Mouse (Mus musculus) olfactory bulb, adult 2 months (tissue): ENCODE measurements around the gene Ankrd44.

ENCODE experiments used
- CTCF ChIP-seq: fragments of 200-500 bp; IDR thresholded peaks from 2 replicates; pipeline ENCODE4 v1.5.1; 2012; ENCODE audit warnings: low read depth, mild to moderate bottlenecking, low read length, moderate library complexity; ENCODE audit not compliant: insufficient read depth
- POLR2A ChIP-seq: fragments of 200-500 bp; IDR thresholded peaks from 2 replicates; pipeline ENCODE4 v1.6.1; 2012; ENCODE audit warnings: mild to moderate bottlenecking, low read depth, low read length, moderate library complexity; ENCODE audit not compliant: insufficient read depth

DNA sequence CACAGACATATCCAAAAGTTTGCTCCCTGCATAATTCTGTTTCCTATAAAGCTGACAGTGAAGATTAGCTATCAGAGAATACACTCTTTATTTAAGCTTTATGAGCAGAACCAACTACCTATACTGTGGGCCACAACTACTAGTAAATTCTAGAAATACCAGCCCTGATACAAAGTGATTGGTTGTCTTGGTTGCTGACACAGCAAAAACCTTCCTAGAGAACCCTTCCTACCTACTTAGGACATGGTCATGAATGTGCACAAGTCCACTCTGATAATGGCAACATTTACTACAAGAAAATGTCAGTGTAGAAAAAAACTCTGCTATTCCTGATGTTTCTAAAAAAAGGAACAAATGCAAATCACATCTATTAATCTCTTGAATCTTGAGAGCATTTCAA lies 234.4 kb downstream of the Ankrd44 start:
- TF ChIP-seq CTCF (no peak), POLR2A (no peak)
